In genomic region chr15:81392997-81393396, GRCm38 (mm10) we compare ENCODE assay signal across 9 mouse cellular contexts. TPM values are rescaled to one million over a fixed set of nuclear protein-coding genes. Genes with fewer than 3 reads are reported as not detected.
DNase-seq lines count a peak whose midpoint lies in the region; ATAC-seq lines count a peak whose summit lies in the region.
"Had no signal": no experiment of that assay in that cellular context is flagged by ENCODE, and none has a peak within 500 bp of the region (broad histone marks: within the 10 kb centered on the region; RNA-seq: fewer than 3 reads in every experiment).

No protein-coding gene starts in this region.

- H3K27ac ChIP-seq in midbrain, embryonic 15.5 days, result no peak overlapping the region

- no peaks in the 10 kb centered on the region for H3K9me3 ChIP-seq in midbrain, embryonic 15.5 days

- H3K4me1 ChIP-seq in midbrain, embryonic 15.5 days, result peaks cover 12% of the 10 kb centered on the region

- peaks cover 22% of the 10 kb centered on the region for H3K36me3 ChIP-seq in midbrain, embryonic 15.5 days (replicated peaks)

- H3K4me2 ChIP-seq in midbrain, embryonic 15.5 days, result no peak overlapping the region

- DNase-seq in heart, adult 11 months, result peak; percentile 91
- DNase-seq in heart, postnatal 25 days (ENCODE audit: low spot score), result no peak
- peak; percentile 48 for DNase-seq in T-cell, adult 2 months (ENCODE audit: low spot score)
- DNase-seq in layer of hippocampus, postnatal 25 days (ENCODE audit: extremely low spot score in 1 of 2, low spot score in 1 of 2), result peak; percentile 8 to 20
- DNase-seq in spleen, postnatal 36 days (ENCODE audit: low spot score in 2 of 2), result peak; percentile 60 to 67
- DNase-seq in ovary, postnatal 36 days (ENCODE audit: low spot score), result no peak
- no peak for DNase-seq in testis, postnatal 14 days (ENCODE audit: low spot score)

- H3K27me3 ChIP-seq in midbrain, embryonic 15.5 days (replicated peaks), result no peaks in the 10 kb centered on the region

- ATAC-seq in midbrain, embryonic 15.5 days (replicated peaks), result no peak

- no peak overlapping the region for H3K9ac ChIP-seq in midbrain, embryonic 15.5 days

- intact Hi-C loops in heart, postnatal 25 days (cut with DNase I), result no loop called here

- no peak overlapping the region for H3K4me3 ChIP-seq in midbrain, embryonic 15.5 days

RNA-seq across cellular contexts. Expression of gene St13, which starts 6.9 kb away (rescaled TPM):
- total RNA-seq in heart, postnatal 25 days (2021), result 100 to 1,000 TPM in 1 of 2 experiments, 10 to 100 TPM in 1; 86.0 to 108 TPM
- 100 to 1,000 TPM; 171 to 182 TPM for total RNA-seq in layer of hippocampus, postnatal 25 days (2021)
- 180 and 190 TPM in 2 replicates for polyA plus RNA-seq in midbrain, embryonic 15.5 days (2015; fragmentation: Nextera tagmentation; extraction: Ambion mirVana)

RNA-seq across cellular contexts. Expression of gene Xpnpep3, which starts 6.9 kb away (rescaled TPM):
- total RNA-seq in heart, postnatal 25 days (2021), result 10 to 100 TPM; 10.2 to 12.6 TPM
- 10 to 100 TPM; 13.4 to 15.3 TPM for total RNA-seq in layer of hippocampus, postnatal 25 days (2021)
- polyA plus RNA-seq in midbrain, embryonic 15.5 days (2015; fragmentation: Nextera tagmentation; extraction: Ambion mirVana), result 9.5 and 11.2 TPM in 2 replicates

RNA-seq across cellular contexts. Expression of gene Dnajb7, which starts 15.1 kb away (rescaled TPM):
- total RNA-seq in heart, postnatal 25 days (2021), result not detected
- total RNA-seq in layer of hippocampus, postnatal 25 days (2021), result not detected
- polyA plus RNA-seq in midbrain, embryonic 15.5 days (2015; fragmentation: Nextera tagmentation; extraction: Ambion mirVana), result 1.6 and 1.9 TPM in 2 replicates
- total RNA-seq: left cerebral cortex, postnatal 10 days had no signal

RNA-seq across cellular contexts. Expression of gene Slc25a17, which starts 32.4 kb away (rescaled TPM):
- total RNA-seq in heart, postnatal 25 days (2021), result 10 to 100 TPM; 17.2 to 17.8 TPM
- 10 to 100 TPM; 42.4 to 44.8 TPM for total RNA-seq in layer of hippocampus, postnatal 25 days (2021)
- polyA plus RNA-seq in midbrain, embryonic 15.5 days (2015; fragmentation: Nextera tagmentation; extraction: Ambion mirVana), result 132 and 138 TPM in 2 replicates

Comparison
In these comparisons a context has a peak if more than half of its experiments do, and no peak if none do; other contexts are left out.
1. DNase-seq: peak in heart, adult 11 months (single experiment), T-cell, adult 2 months (single experiment), layer of hippocampus, postnatal 25 days (2 of 2) and spleen, postnatal 36 days (2 of 2); none in heart, postnatal 25 days (single experiment), ovary, postnatal 36 days (single experiment) and testis, postnatal 14 days (single experiment).